Mouse (Mus musculus) stomach, postnatal 0 days (tissue): ENCODE measurements around the gene Pkp4. TPM values are rescaled to one million over a fixed set of nuclear protein-coding genes. Genes with fewer than 3 reads are reported as not detected.

Experiments used
- ATAC-seq: fragments of 200-750 bp; cut with Nextera tagmentation; 2 replicates; pipeline ENCODE4 v1.8.0; 2017; ENCODE audit not compliant: low FRiP score, low TSS enrichment
- DNase-seq: peaks from one replicate; pipeline ENCODE4 v3.0.0-alpha.2; 2016; ENCODE audit warnings: low spot score
- H3K27ac ChIP-seq: fragments of 300-500 bp; sonication (generic); replicated peaks from 2 replicates; pipeline ENCODE4 v1.5.1; 2014; ENCODE audit warnings: mild to moderate bottlenecking, control low read depth
- H3K27me3 ChIP-seq: fragments of 300-500 bp; sonication (generic); 2 replicates; pipeline ENCODE4 v1.6.1; 2014; ENCODE audit warnings: low read length; ENCODE audit not compliant: control insufficient read depth, insufficient read depth
- H3K36me3 ChIP-seq: fragments of 300-500 bp; sonication (generic); 2 replicates; pipeline ENCODE4 v1.6.1; 2014; ENCODE audit warnings: low read length, mixed read lengths; ENCODE audit not compliant: control insufficient read depth, insufficient read depth
- H3K4me1 ChIP-seq: fragments of 300-500 bp; sonication (generic); replicated peaks from 2 replicates; pipeline ENCODE4 v1.6.1; 2014; ENCODE audit warnings: antibody characterized with exemption; ENCODE audit not compliant: control insufficient read depth, insufficient read depth
- H3K4me2 ChIP-seq: fragments of 300-500 bp; sonication (generic); replicated peaks from 2 replicates; pipeline ENCODE4 v1.6.1; 2014; ENCODE audit warnings: low read depth, mild to moderate bottlenecking, control low read depth, moderate library complexity
- H3K4me3 ChIP-seq: fragments of 300-500 bp; sonication (generic); 2 replicates; pipeline ENCODE4 v1.5.1; 2014; ENCODE audit warnings: low read depth, low read length, control low read depth
- H3K9ac ChIP-seq: fragments of 300-500 bp; sonication (generic); 2 replicates; pipeline ENCODE4 v1.6.1; 2014; ENCODE audit warnings: mild to moderate bottlenecking, low read length, control low read depth, mixed read lengths
- H3K9me3 ChIP-seq: fragments of 300-500 bp; sonication (generic); 2 replicates; pipeline ENCODE4 v1.6.1; 2016; ENCODE audit warnings: low read length; ENCODE audit not compliant: control insufficient read depth
- CTCF ChIP-seq: IDR thresholded peaks from 2 replicates; pipeline ENCODE4 v1.5.1; 2016; ENCODE audit warnings: antibody characterized with exemption, low read depth, mild to moderate bottlenecking, moderate library complexity
- EP300 ChIP-seq: optimal IDR thresholded peaks from 2 replicates; pipeline ENCODE3; 2016; ENCODE audit warnings: antibody characterized with exemption
- WGBS: fragments of 180-500 bp; shearing (Covaris S2); extraction: QIAGEN DNeasy Blood & Tissue Kit; methylation state at CpG from one replicate; pipeline ENCODE4 v1.1.7; 2014; 5-methylcytosine and 5-hydroxymethylcytosine counted together
- polyA plus RNA-seq: library from polyadenylated mRNA; unstranded; fragments of >200 nt; fragmentation: Nextera tagmentation; extraction: Ambion mirVana; gene quantifications from 2 replicates; pipeline ENCODE4 v1.2.1, GENCODE M21; 2015

The Pkp4 gene
- polyA plus RNA-seq, 1 experiment from 2014 or later = 16.9 TPM

DNA sequence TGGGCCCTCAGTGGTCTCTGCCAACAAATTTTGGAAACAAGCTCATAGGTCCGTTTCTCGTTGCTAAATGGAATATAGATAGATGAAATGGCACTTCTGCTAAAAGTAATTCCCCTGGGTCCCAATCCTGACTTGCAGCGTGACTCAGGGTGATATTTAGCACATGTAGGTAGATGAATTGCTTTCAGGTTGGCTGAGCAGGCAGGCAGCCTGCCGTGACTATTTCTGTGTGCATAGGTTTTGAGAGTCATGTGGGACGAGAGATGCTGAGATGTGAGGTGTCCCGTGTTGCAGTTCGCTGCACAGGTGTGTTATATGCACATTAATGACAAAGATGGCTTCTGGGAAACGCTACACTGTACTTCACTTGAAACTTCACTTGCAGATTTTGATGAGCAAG is 111.2 kb downstream of the Pkp4 start:
- 77% methylated on average over 8 of the region's 8 CpGs for WGBS
- no peak overlapping the region for H3K27ac ChIP-seq
- no peak overlapping the region for H3K4me3 ChIP-seq
- no peak for DNase-seq
- H3K4me1 ChIP-seq = no peaks in the 10 kb centered on the region
- H3K4me2 ChIP-seq = no peak overlapping the region
- H3K36me3 ChIP-seq = no peaks in the 10 kb centered on the region; the same call in 1 of the 2 replicates
- no peak overlapping the region for H3K9ac ChIP-seq
- no peaks in the 10 kb centered on the region for H3K9me3 ChIP-seq
- TF ChIP-seq EP300 (no peak), CTCF (no peak)
- no peaks in the 10 kb centered on the region for H3K27me3 ChIP-seq
- no peak for ATAC-seq

DNA sequence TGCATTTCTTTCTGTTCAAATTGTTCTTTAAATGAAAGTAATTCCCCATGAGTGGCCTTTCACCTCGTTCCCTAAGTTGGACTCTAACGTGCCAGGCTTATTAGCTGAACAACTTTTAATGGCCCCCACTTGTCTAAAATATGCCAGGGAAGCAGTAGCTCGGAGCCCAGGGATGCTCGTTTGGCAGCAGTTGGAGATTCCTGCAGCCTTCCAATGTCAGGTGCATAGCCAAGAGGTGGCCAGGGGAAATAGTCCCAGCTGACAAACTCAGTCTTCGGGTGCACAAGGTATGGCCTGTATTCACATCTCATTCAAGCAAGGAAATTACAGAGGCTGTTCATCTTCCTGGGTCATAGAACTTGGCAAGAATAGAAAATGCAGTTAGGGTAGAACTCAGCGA is 112.1 kb downstream of the Pkp4 start:
- 79% methylated on average over 6 of the region's 6 CpGs for WGBS
- TF ChIP-seq CTCF = no peak
- no peak for TF ChIP-seq EP300
- Histone ChIP-seq H3K27ac (no peak overlapping the region), H3K4me2 (no peak overlapping the region), H3K4me3 (no peak overlapping the region), H3K27me3 (no peaks in the 10 kb centered on the region), H3K9ac (no peak overlapping the region), H3K4me1 (no peaks in the 10 kb centered on the region), H3K36me3 (no peaks in the 10 kb centered on the region), H3K9me3 (no peaks in the 10 kb centered on the region)
- ATAC-seq (no peak), DNase-seq (no peak)

DNA sequence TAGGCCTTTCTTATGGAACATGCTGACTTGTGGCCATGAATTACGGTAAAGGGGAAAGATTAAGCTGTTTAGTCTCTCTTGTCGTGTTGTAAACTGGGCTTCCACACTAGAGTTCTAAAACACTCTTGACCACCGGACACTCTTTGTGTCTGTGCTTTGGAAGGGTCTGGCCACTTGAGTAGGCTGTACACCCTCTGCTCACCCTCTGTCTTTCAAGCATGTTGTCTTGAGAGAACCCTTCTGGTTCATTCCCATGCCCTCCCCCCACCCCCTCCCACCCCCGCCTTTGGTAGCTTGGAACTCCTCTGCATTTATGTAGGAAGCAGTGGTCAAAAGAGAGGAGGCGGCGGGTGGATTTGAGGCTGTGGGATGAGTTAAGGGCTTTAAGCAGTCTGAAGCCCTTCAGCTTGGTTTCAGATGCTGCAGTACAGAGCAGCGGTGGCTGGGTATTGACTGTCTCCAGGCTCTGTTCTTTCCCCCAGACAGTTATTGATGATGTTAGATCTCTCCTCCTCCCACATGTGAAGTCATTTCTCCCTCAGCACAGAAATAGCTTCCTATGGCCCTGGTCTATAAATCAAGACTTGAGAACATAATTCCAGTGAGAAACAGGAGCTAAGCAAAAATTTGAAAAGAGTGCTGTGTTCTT is 120.4 kb downstream of the Pkp4 start:
- H3K4me2 ChIP-seq = no peak overlapping the region
- no peak for DNase-seq
- H3K27me3 ChIP-seq = no peaks in the 10 kb centered on the region
- WGBS = 60% methylated on average over 7 of the region's 7 CpGs
- no peaks in the 10 kb centered on the region for H3K9me3 ChIP-seq
- no peak overlapping the region for H3K27ac ChIP-seq
- no peak overlapping the region for H3K9ac ChIP-seq
- H3K4me1 ChIP-seq = no peaks in the 10 kb centered on the region
- no peaks in the 10 kb centered on the region for H3K36me3 ChIP-seq
- ATAC-seq = no peak
- TF ChIP-seq EP300 = no peak
- TF ChIP-seq CTCF = no peak
- H3K4me3 ChIP-seq = no peak overlapping the region

DNA sequence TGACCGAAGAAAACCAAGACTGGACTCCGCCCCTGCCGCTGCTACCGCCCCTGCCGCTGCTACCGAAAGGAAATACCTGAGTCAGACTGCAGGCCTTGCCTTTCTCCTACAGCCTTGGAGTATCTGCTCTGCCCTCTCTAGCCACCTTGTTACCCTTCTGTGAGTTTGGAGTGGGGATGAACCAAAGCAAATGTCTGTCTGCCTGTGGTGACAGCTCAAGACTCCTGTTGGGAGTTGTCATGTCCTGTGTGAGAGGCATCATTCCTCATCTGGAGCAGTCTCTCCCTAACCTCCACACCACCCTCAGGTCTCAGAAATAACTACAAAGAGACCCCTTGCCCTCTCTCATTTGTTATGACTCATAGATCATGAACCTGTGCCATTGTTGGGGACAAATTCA is 122.3 kb downstream of the Pkp4 start:
- Histone ChIP-seq H3K9me3 (no peaks in the 10 kb centered on the region), H3K4me1 (0 out of 2 replicates have a peak, but pooled peaks cover 3% of the 10 kb centered on the region), H3K27ac (no peak overlapping the region), H3K27me3 (no peaks in the 10 kb centered on the region), H3K36me3 (no peaks in the 10 kb centered on the region), H3K9ac (no peak overlapping the region), H3K4me2 (no peak overlapping the region), H3K4me3 (no peak overlapping the region)
- ATAC-seq (no peak), DNase-seq (no peak)
- 88% methylated on average over 6 of the region's 6 CpGs for WGBS
- TF ChIP-seq EP300 = no peak
- no peak for TF ChIP-seq CTCF

DNA sequence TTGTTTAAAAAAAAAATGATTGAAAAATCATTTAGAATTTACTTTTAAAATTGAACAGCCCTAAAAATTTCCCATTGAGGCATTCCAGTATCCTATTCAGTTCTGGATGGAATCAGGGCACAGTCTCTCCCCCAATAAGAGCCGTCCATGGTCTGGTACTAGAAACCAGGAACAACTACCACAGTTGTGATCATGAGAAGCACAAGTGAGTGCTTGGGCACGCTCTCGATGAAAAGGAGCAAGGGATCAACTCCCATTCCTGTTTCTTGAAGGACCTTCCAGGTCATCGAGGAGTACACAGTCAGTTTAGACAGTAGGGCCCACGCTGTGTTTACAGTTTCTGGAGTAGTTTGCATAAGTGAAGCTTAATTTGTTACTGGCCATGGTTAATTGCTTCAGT is 123.6 kb downstream of the Pkp4 start:
- Histone ChIP-seq H3K27me3 (no peaks in the 10 kb centered on the region), H3K4me3 (no peak overlapping the region), H3K9ac (no peak overlapping the region), H3K4me2 (no peak overlapping the region), H3K9me3 (no peaks in the 10 kb centered on the region), H3K27ac (no peak overlapping the region), H3K36me3 (no peaks in the 10 kb centered on the region), H3K4me1 (0 out of 2 replicates have a peak, but pooled peaks cover 3% of the 10 kb centered on the region)
- TF ChIP-seq CTCF (no peak), EP300 (no peak)
- DNase-seq (no peak), ATAC-seq (no peak)
- WGBS = 84% methylated on average over 5 of the region's 5 CpGs

DNA sequence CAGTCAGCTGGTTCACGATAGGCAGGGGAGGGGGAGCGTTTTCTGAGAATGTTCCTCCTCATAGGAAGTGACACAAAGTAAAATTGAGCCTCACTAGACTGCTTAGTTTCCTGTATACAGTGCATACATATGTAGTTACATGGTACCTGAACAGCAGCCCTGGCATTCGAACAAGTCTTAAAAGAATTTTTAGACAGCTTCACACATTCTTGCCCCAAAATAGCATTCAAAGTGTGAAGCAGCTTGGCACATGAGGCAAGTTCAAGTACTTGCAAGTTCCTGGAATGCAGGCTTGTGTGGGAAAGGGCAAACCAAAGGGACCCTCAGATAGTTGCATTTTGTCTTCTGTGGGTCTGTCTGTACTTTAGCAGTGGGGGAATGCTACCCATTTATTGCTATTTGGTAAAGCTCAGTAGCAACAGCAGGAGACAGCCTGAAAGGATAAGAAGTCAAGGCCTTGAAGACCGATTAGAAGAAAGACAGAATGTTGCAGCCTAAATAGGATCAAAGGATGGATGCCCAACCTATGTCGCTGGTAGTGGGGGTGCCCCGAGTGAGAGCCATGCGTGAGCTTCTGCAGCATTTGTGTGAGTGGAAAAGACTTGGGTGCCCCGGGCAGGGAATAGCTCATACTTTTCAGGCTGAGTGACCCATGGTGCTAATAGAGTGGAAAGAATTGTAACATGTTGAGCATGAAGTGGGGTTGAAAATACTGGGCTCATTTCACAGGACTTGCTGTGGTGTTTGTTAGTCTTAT is 124.3 kb downstream of the Pkp4 start:
- H3K4me3 ChIP-seq = no peak overlapping the region
- H3K9ac ChIP-seq = no peak overlapping the region
- H3K36me3 ChIP-seq = no peaks in the 10 kb centered on the region
- DNase-seq (no peak), ATAC-seq (no peak)
- TF ChIP-seq EP300 (no peak), CTCF (no peak)
- no peaks in the 10 kb centered on the region for H3K27me3 ChIP-seq
- no peak overlapping the region for H3K27ac ChIP-seq
- WGBS = 90% methylated on average over 8 of the region's 8 CpGs
- no peaks in the 10 kb centered on the region for H3K9me3 ChIP-seq
- H3K4me1 ChIP-seq = 0 out of 2 replicates have a peak, but pooled peaks cover 3% of the 10 kb centered on the region
- H3K4me2 ChIP-seq = no peak overlapping the region
